Mouse (Mus musculus): ENCODE data around the gene Krt14. TPM values are rescaled to one million over a fixed set of nuclear protein-coding genes. Genes with fewer than 3 reads are reported as not detected.

Gene Krt14
- total RNA-seq (2012; rRNA removed), result not detected in 2 replicates
- polyA plus RNA-seq (2012; ENCODE audit: insufficient read depth in 1 of 2, insufficient read length in 2 of 2, low read depth in 1 of 2, low replicate concordance in 2 of 2, missing spikeins in 1 of 2), result not detected

DNA sequence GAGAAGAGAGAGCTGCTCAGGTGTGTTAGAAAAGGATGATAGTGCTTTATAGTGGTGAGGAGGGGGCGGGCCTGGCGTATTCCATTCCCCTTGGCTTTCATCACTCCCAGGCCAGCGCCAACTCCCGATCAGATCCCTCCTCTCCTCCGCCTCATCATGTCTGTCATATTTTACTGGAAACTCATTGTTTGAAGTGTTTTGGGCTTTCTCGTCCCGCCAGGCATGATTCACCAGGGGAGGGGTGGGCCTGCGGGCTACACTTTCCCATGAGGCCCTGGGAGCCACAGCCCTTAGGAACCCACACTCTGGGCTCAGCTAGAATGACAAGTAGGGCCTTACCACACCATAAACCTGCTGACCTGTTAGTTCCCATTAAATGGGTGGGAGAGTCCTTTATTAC is at the start of gene Krt14:
Gene Krt14 (minus strand): TSS at position 51 of the 400 bp plus-strand sequence.
- Histone ChIP-seq H3K79me2 (ENCODE audit: control insufficient read depth, insufficient read depth, low read length, poor library complexity) (no peaks in the 10 kb centered on the region), H3K4me1 (ENCODE audit: control insufficient read depth in 1 of 2, insufficient read depth in 2 of 2, low read length in 2 of 2) (no peaks in the 10 kb centered on the region), H3K27me3 (ENCODE audit: control insufficient read depth in 1 of 2, insufficient read depth in 2 of 2, low read length in 2 of 2) (no peaks in the 10 kb centered on the region), H3K27ac (ENCODE audit: control insufficient read depth, low read depth, low read length) (no peak within 1 kb of the TSS), H3K4me3 (ENCODE audit: control insufficient read depth in 1 of 2, insufficient read depth in 1 of 2, low read depth in 2 of 2, low read length in 2 of 2) (no peak within 1 kb of the TSS), H3K9ac (ENCODE audit: control insufficient read depth, low read depth, low read length, poor library complexity, severe bottlenecking) (no peak within 1 kb of the TSS), H3K9me3 (replicated peaks; ENCODE audit: insufficient read depth, low read length) (no peaks in the 10 kb centered on the region), H3K36me3 (ENCODE audit: control insufficient read depth in 1 of 2, insufficient read depth in 2 of 2, low read length in 2 of 2) (no peaks in the 10 kb centered on the region)
- DNase-seq (ENCODE audit: low read depth, low spot score), result no peak
- no peak for TF ChIP-seq CHD2 (IDR thresholded peaks at IDR 0.05; ENCODE audit: low read length)
- no peak for TF ChIP-seq TCF12 (IDR thresholded peaks at IDR 0.05; ENCODE audit: low read depth, low read length)
- no peak for TF ChIP-seq NELFE (IDR thresholded peaks at IDR 0.05; ENCODE audit: low read depth, low read length)

DNA sequence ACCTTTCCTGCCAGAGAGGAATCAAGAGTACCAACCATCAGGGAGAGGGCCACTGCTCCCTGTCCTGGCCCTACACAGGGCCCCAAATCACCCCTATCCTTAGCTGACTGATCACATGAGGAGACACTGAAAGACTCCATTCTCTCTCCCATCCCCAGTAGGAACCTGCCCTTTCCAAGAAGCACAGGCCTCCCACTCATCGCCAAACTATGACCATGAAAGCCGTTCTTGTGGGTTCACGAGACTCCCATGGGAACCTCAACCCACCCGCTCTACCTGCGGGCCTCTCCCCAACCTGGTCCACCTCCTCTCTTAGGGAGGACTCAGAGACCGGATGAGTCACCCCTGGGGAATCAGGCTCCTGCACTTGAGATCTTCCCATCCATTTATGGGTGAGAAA is 48.2 kb upstream of the Krt14 start:
- H3K27ac ChIP-seq (ENCODE audit: control insufficient read depth, low read depth, low read length), result no peak overlapping the region
- H3K36me3 ChIP-seq (ENCODE audit: control insufficient read depth in 1 of 2, insufficient read depth in 2 of 2, low read length in 2 of 2), result no peaks in the 10 kb centered on the region
- no peak overlapping the region for H3K9ac ChIP-seq (ENCODE audit: control insufficient read depth, low read depth, low read length, poor library complexity, severe bottlenecking)
- no peaks in the 10 kb centered on the region for H3K27me3 ChIP-seq (ENCODE audit: control insufficient read depth in 1 of 2, insufficient read depth in 2 of 2, low read length in 2 of 2)
- H3K9me3 ChIP-seq (replicated peaks; ENCODE audit: insufficient read depth, low read length), result no peaks in the 10 kb centered on the region
- no peaks in the 10 kb centered on the region for H3K79me2 ChIP-seq (ENCODE audit: control insufficient read depth, insufficient read depth, low read length, poor library complexity)
- DNase-seq (ENCODE audit: low read depth, low spot score), result no peak
- no peak overlapping the region for H3K4me3 ChIP-seq (ENCODE audit: control insufficient read depth in 1 of 2, insufficient read depth in 1 of 2, low read depth in 2 of 2, low read length in 2 of 2)
- no peak for TF ChIP-seq ETS1 (IDR thresholded peaks at IDR 0.05; ENCODE audit: low read depth, low read length)
- TF ChIP-seq KAT2A (conservative IDR thresholded peaks at IDR 0.05; ENCODE audit: low read depth, low read length), result no peak
- no peaks in the 10 kb centered on the region for H3K4me1 ChIP-seq (ENCODE audit: control insufficient read depth in 1 of 2, insufficient read depth in 2 of 2, low read length in 2 of 2)

DNA sequence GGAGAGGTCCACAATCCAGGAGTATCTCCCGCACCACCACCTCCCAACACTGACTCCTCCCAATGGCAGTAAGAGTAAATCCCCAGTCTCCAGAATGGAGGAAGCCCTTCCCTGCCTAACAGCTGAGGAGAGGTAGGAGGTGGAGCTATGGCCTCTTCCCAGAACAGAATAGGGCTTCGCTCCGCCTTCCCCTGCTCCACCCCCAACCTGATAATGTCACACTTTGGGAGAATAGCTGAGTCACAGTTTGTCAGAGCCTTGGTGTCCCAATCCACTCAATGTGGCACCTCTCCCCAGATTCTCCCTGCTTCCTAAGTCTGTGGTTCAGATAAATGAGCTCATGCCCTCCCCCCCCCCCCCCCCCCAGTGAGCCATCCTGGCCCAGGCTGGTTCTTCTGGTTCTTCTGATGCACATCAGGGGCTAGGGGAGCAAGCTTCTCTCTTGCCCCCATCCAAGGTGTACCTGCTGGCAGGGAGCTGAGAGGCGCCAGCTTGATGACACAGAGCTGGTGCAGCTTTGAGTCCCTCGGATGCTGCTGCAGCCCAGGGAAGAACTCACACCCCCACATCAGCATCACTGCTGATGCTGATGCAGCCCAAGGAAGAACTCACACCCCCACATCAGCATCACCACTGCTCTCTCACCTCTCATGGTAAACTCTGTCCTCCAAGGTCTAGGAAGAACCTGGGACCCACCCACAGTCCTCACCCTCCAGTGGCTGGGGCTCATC is 47.2 kb upstream of the Krt14 start:
- no peaks in the 10 kb centered on the region for H3K36me3 ChIP-seq (ENCODE audit: control insufficient read depth in 1 of 2, insufficient read depth in 2 of 2, low read length in 2 of 2)
- no peaks in the 10 kb centered on the region for H3K4me1 ChIP-seq (ENCODE audit: control insufficient read depth in 1 of 2, insufficient read depth in 2 of 2, low read length in 2 of 2)
- H3K9ac ChIP-seq (ENCODE audit: control insufficient read depth, low read depth, low read length, poor library complexity, severe bottlenecking), result no peak overlapping the region
- no peaks in the 10 kb centered on the region for H3K27me3 ChIP-seq (ENCODE audit: control insufficient read depth in 1 of 2, insufficient read depth in 2 of 2, low read length in 2 of 2)
- no peaks in the 10 kb centered on the region for H3K9me3 ChIP-seq (replicated peaks; ENCODE audit: insufficient read depth, low read length)
- TF ChIP-seq MAZ (IDR thresholded peaks at IDR 0.05; ENCODE audit: low read depth, low read length), result no peak
- no peak for TF ChIP-seq GABPA (IDR thresholded peaks at IDR 0.05; ENCODE audit: low read depth, low read length)
- no peak for TF ChIP-seq RAD21 (IDR thresholded peaks at IDR 0.05; ENCODE audit: low read depth, low read length)
- no peak for TF ChIP-seq TAL1 (IDR thresholded peaks at IDR 0.05; ENCODE audit: low read length)
- TF ChIP-seq POLR2AphosphoS2 (IDR thresholded peaks at IDR 0.05; ENCODE audit: low read length), result no peak
- TF ChIP-seq BHLHE40 (IDR thresholded peaks at IDR 0.05; ENCODE audit: borderline replicate concordance, low read depth, low read length), result no peak
- no peak for TF ChIP-seq CHD1 (IDR thresholded peaks at IDR 0.05; ENCODE audit: low read depth, low read length)
- no peak for TF ChIP-seq GATA1 (IDR thresholded peaks at IDR 0.05; ENCODE audit: low read depth, low read length)
- no peak for TF ChIP-seq MAFK (IDR thresholded peaks at IDR 0.05; ENCODE audit: borderline replicate concordance, low read depth, low read length)
- no peak for TF ChIP-seq TBP (IDR thresholded peaks at IDR 0.05; ENCODE audit: low read depth, low read length)
- TF ChIP-seq SIN3A (IDR thresholded peaks at IDR 0.05; ENCODE audit: low read length), result no peak
- no peak for TF ChIP-seq ZC3H11A (IDR thresholded peaks at IDR 0.05; ENCODE audit: low read depth, low read length)
- no peak for TF ChIP-seq KAT2A (conservative IDR thresholded peaks at IDR 0.05; ENCODE audit: low read depth, low read length)
- TF ChIP-seq ZKSCAN1 (IDR thresholded peaks at IDR 0.05; ENCODE audit: low read depth, low read length), result no peak
- TF ChIP-seq E2F4 (IDR thresholded peaks at IDR 0.05; ENCODE audit: borderline replicate concordance, low read depth, low read length), result no peak
- H3K27ac ChIP-seq (ENCODE audit: control insufficient read depth, low read depth, low read length), result no peak overlapping the region
- no peaks in the 10 kb centered on the region for H3K79me2 ChIP-seq (ENCODE audit: control insufficient read depth, insufficient read depth, low read length, poor library complexity)
- DNase-seq (ENCODE audit: low read depth, low spot score), result no peak
- no peak overlapping the region for H3K4me3 ChIP-seq (ENCODE audit: control insufficient read depth in 1 of 2, insufficient read depth in 1 of 2, low read depth in 2 of 2, low read length in 2 of 2)

Measured in MEL (cell line).